Mouse (Mus musculus): ENCODE data around the gene Ptgdr.
"Not testable (repeated sequence)": the region's sequence is repeated elsewhere in the genome, so short reads cannot be mapped to it uniquely, and the experiment has no call there.

Ptgdr gene

DNA sequence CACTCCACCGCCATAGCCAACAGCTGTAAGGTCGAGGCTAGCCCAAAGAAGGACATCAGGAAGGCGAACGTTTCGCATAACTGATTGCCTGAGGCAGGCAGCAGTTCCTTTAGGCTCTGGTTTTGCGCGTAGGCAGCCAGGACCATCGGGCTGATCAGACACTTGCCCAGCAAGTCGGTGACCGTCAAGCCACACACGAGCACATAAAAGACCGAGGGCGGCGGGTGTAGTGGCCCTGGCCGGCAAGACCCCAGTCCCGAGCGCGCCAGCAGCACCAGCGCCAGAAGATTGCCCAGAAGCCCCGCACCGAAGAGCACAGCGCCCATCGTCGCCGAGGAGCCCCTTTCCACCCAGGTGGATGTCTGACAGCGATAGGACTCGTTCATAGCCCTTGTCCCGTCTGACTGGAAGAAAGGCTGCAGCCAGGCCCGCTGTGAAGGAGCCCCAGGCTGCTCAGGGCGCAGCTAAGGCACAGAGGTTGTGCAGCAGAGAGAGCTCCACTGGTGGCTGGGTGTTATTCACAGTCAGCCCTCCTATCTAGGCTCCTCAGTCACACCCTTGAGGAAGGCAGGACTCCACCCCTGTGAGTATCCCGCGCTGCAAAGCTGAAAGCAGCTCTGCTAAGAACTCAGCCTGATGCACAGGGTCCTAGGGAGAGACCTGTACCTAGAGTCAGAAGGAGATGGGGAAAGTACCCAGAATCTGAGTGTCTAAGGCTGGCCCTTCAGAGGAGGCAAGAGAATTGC is at the start of gene Ptgdr:
TSS of gene Ptgdr (minus strand) at position 508 of the 746 bp plus-strand sequence.
- no peak for DNase-seq (ENCODE audit: low read depth, low spot score)

DNA sequence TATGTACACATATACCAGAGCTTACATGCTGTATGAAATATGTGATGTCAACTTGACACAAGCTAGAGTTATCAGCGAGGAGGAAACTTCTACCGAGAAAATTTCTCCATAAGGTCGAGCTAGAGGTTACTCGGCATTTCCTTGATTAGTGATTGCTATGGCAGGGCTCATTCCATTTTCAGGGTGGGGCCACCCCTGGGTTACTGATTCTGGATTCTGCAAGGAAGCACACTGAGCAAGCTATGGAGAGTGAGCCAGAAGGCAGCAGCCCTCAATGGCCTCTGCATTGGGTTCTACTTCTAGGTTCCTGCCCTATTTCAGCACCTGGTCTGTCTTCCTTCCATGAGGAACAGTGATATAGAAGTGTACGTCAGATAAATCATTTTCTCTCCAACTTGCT is 48.6 kb upstream of the Ptgdr start:
- DNase-seq (ENCODE audit: low read depth, low spot score), result no peak

DNA sequence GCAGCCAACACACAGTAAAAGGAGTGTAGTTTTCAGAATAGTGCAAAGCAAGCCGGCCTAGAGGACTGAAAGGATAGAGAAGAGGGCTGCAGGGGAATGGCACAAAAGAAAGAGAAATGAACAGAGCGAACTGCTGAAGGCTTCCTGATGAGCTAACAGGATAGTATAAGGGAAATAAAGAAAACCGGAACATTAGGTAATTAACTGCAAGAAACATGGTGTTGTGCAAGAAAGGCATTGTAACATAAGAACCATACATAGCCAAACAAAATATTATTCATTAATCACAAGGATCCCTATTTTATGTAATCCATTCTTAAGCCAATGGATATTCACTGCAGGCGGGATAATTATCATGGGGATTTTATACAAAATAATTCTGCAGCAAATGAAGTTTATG is 45.0 kb upstream of the Ptgdr start:
- DNase-seq (ENCODE audit: low read depth, low spot score), result no peak

DNA sequence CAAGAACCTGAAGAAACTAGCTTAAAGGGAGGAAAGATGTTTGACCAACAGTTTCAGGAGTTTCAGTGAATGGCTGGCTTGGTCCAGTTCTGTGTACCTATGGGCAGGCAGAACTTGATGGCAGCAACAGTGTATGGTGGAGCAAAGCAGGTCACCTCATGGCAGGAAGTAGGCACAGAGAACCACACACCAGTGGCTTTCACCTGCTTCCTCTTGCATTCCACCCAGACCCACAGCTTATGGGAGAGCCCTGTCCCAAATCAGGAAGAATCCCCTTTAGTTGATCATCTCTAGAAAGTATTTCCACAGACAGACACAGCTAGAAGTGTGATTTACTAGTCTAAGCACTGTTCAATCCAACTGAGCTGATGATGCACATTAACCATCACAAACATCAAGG is 42.6 kb upstream of the Ptgdr start:
- DNase-seq (ENCODE audit: low read depth, low spot score), result not testable (repeated sequence)

DNA sequence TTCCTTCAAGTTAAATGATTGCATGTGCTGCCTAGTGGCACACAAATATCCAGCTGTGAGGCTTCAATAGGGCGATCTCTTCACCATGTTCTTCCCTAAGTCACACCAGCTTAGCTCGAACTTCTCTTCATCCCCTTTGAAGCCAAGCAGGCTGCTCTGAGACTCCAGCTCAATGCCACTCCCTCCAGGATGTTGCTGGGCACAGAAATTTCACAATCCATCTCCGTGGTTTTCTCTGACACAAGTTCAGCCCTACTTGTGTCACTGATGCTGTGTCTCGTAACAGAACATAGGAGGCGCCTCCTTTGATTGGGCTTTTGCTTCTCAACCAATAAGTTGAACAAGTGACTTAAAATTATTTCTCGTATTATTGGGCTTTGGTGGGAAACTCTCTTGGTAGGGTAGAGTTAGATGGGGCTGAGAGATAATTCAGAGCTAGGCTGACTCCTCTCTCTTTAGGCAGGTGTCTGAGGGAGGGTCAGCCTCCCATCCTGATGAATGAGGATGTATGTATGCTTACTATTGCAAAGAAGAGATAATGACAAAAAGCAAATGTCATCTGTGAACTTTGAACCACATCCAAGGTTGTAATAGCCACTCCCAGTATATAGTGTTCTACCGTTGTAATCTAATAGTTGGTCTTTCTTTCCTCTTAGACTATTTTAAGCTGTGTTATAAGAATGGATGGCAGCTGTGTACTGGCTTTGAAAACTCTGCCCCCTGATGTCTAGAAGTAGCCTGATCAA is 32.4 kb upstream of the Ptgdr start:
- DNase-seq (ENCODE audit: low read depth, low spot score), result no peak

DNA sequence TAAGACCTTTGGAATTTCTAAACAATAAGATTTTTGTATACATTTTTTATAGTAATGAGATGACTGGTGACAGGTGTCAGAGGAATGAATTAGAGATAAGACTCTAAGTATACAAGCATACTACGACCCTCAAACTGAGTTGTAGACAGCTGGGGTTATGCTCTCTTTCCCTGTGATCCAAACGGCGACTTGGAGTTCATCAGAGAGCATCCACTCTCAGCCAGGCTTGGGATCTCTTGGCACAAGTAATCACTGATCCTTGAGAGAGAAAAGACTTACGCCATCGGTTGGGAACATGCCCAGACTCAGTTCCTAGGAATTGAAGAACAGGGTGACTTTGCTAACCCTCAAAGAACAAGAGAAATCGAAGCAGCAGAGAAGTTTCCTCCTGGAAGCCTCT is 10.5 kb upstream of the Ptgdr start:
- DNase-seq (ENCODE audit: low read depth, low spot score), result no peak

DNA sequence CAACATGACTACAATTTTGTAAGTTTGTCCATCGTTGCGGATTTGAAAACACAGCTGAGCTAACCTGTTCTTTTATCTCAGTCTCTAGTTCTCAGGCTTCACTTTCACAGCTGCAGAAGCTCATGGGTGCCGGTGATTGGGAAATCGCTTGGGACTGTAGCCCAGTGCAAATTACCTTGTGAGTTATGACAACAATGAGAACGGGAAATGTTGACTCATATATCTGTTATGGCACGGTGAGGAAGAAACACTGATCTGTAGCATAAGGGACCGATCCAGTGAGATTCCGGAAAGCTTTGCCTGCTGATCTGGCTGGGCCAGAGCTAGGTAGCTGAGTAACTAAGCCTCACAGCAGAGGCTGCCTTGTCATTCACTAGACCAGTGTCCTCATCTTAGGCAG is 6.5 kb upstream of the Ptgdr start:
- no peak for DNase-seq (ENCODE audit: low read depth, low spot score)

DNA sequence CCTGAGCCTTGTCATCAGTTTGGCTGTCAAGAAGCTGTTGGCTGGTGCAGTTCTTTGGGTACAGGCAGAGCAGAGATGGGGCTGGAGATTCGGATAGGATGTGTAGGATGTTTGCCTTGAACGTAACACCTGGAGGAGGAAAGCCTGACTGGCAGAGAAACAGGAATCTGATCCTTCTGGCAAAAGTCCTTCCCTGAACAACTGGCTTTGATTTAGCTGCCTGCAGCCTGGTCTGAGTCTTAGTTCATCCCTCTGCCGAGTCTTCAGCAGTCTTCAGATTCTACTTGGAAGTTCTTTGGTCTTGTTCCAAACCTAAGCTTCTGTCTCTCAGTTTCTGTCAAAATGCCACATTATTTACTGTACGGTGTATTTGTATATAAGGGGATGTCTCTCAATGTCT is 3.9 kb upstream of the Ptgdr start:
- DNase-seq (ENCODE audit: low read depth, low spot score), result no peak

DNA sequence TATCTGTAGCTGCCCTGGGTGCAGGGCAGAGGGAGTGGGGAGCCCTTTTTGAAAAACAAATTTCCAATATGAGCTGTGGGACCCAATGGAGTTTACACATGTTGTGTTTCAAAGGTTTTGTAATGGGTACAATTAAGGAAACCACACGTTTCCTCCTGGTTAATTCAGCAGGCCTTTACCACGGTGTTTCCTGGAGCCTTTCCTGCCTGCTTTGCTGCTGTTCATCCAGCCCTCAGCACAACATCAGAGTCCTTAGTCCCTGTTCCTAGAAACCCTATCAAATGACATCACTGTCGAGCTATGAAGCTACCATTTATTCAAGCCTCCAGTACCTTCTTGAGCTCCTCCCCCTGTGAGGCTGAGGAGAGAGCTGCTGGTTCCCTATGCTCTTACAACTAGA is 2.0 kb upstream of the Ptgdr start:
- no peak for DNase-seq (ENCODE audit: low read depth, low spot score)

DNA sequence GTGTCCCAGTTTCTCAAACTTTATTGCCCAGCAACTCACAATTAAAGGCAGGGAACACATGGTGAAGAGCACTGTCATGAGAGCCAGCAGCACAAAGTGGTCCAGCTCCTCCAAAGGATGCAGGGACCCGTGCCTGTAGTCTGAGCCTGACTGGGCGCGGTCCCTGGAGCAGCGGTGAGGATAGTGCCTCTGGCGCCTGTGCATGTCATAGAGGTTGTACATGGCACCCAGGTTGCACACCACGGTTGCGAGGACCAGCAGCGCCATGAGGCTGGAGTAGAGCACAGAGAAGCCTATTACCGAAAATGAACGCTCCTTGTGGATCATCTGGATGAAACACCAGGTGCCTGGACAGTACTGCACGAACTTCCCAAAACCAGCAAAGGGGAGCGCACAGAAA is 803 bp downstream of the Ptgdr start:
- DNase-seq (ENCODE audit: low read depth, low spot score), result no peak

DNA sequence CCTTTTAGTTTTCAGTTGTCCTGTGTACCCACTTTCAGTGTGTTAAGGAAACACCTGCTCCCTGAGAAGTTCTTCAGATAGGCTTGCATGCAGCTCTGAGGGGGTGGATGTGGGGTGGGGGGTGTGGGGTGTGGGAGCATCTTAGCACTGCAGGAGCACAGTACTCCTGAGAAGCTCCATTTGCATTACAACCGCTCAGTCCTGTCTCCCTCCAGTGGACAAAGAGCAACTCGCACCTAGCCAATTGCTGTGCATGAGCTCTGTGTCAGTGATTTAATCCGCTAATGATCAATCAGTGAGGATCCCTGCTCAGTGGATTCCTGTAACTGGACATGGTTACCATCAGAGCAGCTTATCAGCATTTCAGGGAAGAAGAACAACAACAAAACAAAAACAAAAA is 8.5 kb downstream of the Ptgdr start:
- DNase-seq (ENCODE audit: low read depth, low spot score), result not testable (repeated sequence)

DNA sequence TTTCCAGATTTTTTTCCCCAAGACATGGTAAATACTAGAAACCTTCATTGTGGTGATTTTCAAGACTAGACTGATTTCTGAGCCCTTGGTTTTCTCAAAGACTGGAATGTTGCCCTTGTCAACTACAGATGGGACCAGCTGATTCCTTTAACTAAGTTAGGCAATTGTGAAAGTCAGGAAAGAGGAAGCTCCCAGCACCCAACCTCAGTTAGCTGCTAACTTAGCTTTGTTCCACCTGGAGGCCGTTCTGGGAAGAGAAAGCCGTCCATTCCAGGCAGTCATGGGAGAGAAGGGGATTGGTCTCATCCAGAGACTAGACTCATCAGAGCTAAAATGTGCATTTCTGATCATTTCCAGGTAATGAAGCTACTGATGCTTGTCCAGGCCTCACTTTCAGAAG is 11.4 kb downstream of the Ptgdr start:
- no peak for DNase-seq (ENCODE audit: low read depth, low spot score)

DNA sequence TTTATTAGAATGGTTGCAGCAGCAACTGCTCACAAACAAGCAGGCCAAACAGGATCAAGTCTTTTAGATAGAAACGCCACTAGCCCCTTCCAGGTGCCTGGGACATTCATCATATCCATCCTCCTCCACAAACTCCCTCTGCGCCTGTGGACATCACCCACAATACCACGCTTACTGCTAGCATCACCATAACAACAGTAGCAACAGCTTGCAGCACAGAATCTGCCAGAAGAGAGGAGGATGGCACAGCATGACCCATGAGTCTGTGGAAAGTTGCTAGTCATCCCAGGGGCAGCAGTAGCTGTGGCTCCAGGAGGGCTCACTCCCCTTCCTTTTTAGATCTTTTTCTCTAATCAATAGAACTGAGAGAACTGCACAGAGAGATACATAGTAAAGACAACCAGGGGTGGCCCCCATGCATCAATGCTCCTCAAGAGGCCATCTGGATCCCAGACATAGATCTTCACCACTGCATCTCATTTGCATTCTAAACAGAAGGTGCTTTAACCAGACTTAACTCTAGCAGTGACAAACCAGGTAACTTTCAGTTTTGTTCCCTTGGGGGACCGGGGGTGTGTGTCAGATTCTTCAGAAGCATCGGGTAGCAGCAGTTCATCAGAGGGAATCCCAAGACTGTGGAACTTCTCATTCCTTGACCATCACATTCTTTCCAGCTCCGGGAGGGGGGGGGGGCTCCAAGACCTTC is 12.5 kb downstream of the Ptgdr start:
- no peak for DNase-seq (ENCODE audit: low read depth, low spot score)

DNA sequence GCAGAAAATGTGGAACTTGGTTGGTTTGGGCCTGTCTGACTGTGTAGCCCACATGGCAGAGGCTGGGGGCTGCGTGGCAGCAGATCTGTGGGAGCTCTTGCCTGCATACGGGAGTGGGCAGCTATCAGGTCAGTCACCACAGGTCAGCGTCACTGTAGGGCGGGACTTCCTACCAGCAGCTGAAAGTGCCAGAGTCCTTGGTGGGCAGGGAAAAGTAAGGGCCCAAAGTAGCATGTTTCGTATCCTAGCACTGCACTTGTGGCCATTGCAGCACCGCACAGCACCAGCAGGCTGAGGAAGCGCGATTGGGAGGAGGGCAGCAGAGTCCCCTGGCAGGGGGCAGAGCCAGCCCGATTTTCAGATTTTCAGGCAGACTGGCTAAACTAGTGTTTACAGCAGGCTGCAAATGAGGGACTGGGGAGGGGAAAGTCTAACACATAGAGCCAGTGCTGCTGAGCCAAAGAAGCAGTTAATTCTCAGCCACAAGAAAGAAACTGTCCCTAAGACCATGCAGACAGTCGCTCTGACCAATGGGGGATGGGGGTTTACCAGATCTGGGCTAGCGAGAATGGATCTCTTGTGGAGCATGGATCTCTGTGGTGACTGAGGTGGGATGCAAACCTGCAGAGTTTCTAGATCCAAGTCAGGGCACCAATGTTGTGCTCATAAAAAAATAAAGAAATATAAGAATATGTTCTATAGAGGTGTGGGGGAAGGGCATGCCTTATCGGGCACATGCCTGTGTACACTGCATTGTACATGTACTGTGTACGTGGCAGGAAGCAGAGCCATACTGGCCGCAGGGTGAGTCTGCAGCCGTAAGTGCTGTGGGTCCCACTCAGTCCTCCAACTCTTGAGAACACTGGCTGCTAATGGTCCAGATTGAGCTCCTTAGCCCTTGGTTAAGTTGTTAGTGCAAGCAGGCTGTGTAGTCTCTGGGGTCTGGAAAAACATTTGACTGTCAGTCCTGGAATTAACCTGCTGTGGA is 15.1 kb downstream of the Ptgdr start:
- DNase-seq (ENCODE audit: low read depth, low spot score), result no peak

DNA sequence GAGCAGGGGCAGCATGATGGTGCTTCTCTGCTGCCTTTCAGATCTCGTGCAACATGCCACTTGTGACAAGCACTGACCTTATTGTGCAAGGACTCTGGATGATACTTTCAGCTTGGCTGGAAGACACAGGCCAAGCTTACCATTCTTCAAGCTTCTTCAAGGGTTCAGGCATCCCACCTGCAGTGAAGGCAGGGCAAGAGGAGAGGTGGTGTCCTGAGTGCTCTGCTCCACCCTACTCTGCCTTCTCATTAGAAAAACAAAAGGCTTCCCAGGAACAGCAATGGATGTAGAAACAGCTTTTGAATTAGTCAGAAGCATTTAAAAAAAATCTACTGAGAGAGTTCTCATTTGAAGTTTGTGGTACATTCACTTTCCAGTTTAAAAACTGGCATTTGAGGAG is 20.5 kb downstream of the Ptgdr start:
- no peak for DNase-seq (ENCODE audit: low read depth, low spot score)

DNA sequence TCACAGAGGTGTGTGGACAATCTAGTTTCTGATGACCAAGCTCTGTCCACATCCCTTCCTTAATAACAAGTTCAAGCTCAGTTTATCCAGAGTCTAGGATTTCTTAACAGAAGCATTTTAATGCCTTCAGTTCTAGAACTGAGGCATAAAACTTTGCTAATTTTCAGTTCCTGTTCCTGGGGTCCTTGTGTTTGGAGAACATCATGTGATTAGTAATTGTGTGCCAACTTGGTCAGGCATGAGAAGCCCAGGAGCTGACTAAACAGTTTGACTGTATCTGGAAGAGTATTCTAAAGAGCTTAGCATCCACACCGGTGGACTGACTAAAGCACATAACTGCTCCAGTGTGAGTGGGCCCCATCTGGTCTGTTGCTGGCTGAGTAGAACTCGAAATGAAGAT is 24.0 kb downstream of the Ptgdr start:
- DNase-seq (ENCODE audit: low read depth, low spot score), result no peak

DNA sequence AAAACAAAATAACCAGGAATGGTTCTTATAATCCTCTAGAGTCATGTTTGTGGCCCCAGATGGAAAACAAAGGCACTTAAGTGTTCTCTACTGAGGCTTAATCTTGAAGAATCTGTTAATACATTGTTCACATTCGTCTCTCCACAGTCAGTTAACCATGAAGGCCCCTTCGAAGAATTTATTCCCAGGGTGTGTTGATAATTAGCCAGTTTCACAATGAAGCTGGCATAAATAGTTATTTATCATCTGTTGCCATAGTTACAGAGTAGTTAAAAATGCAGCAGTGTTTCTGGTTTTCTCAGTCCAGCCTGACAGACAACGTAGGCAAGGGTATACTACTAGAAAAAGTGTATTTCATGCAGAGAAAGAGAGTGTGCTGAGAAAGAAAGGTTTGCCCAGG is 25.0 kb downstream of the Ptgdr start:
- not testable (repeated sequence) for DNase-seq (ENCODE audit: low read depth, low spot score)

DNA sequence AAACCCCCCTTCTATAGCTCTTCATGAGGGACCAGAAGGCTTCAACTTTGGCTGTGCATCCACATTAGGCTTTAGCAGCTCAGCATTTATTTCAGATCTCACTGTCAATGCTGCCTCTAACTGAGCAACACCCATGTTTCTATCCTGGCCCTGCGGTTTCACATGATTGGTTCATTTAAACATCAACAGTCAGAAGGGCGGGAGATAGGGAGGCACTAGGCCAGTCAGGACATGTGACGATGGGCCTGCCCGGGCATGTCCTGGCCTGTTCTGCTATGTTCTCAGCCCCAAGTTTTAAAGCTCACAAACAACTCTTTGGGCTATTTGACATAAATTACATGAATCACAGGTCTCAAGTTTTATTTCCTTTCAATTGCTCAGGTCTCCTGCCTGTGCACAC is 26.1 kb downstream of the Ptgdr start:
- DNase-seq (ENCODE audit: low read depth, low spot score), result not testable (repeated sequence)

DNA sequence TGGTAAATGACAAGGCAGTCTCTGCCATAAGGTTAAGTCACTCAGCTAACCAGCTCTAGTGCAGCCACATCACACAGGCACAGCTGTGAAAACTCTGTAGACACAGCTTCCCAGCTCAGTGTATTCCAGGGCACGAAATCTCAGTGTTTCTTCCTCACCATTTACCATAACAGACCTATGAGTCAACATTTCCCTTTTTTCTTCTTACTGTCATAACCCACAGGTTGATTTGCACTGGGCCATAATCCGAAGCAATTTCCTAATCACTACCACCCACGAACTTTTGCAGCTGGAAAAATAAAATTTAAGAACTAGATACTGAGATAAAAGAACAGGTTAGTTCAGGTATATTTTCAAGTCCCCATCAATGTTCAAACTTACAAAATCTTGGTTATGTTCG is 31.4 kb downstream of the Ptgdr start:
- DNase-seq (ENCODE audit: low read depth, low spot score), result no peak

DNA sequence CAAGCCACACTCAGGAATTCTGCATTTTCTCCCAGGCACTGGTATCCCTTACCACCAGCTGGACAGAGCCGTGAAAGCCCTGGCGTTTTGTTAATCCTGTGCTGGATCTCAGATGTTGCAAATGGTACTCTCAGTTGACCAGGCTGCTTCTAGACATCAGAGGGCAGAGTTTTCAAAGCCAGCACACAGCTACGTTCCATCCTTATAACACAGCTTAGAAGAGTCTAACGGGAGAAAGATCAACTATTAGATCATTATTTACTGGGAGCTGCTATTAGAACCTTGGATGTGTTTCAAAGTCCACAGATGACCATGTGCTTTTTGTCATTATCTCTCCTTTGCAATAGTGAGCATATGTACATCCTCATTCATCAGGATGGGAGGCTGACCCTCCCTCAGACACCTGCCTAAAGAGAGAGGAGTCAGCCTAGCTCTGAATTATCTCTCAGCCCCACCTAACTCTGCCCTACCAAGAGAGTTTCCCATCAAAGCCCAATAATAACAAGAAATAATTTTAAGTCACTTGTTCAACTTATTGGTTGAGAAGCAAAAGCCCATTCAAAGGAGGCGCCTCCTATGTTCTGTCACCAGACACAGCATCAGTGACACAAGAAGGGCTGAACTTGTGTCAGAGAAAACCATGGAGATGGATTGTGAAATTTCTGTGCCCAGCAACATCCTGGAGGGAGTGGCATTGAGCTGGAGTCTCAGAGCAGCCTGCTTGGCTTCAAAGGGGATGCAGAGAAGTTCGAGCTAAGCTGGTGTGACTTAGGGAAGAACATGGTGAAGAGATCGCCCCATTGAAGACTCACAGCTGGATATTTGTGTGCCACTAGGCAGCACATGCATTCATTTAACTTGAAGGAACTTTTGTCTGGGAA is 37.8 kb downstream of the Ptgdr start:
- DNase-seq (ENCODE audit: low read depth, low spot score), result no peak

Data from forelimb bud, embryonic 11.5 days (tissue).